Mouse (Mus musculus): ENCODE measurements around the gene Tor1aip2.
A peak's percentile ranks its signal among the peaks of the same experiment; 100 is the strongest.

DNA sequence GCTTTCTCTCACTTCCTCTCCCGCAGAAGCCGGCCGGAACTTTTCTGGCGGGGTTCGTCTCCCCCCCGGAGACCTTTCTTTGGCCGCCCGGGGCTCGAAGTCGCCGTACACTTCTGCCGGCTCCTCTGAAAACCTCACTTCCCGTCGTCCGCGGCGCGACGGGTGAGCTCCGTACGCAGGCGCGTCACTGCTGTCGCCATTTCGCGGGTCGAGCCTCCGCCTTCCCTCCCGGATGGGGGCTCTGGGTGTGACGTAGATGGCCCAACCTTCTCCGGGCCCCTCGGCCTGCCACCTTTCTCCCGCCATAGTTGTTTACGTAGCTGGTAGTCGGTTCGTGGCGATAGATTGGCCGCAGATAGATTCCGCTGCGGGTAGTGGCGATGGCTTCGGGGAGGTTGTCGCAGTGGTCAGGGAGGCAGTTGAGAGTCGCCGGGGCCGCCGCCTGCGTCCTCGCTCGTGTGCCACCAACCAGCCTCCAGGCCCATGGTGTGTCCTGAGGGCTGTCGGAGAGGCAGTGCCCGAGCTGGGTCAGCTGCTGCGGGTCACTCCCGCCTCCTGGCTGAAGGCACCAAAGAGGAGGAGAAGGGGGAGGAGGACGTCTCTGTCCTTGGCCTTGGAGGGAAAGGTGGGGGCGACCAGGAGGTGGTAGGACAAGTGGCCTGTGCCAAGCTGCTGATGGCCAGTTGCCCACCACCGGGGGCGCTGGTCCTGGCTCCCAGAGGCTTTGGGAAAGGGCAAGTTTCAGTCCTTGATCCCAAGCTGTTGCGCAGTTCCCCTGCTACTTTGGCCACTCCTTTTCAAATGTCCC, 931 bp downstream of the Tor1aip2 start, which contains the start of gene Tor1aip1:
- TF ChIP-seq CTCF (IDR thresholded peaks at IDR 0.05; ENCODE audit: insufficient read depth, low read depth, low read length): peak; percentile 47; the same call in 1 of the 2 replicates
- peak; percentile 25; the same call in 1 of the 2 replicates for TF ChIP-seq POLR2A (IDR thresholded peaks at IDR 0.05; ENCODE audit: insufficient read depth, low read depth, low read length)

All from olfactory bulb, adult 2 months (tissue).